Mouse (Mus musculus) forebrain, embryonic 14.5 days (tissue): ENCODE measurements around the gene Etl4. TPM values are rescaled to one million over a fixed set of nuclear protein-coding genes. Genes with fewer than 3 reads are reported as not detected.
"Not testable (repeated sequence)": the region's sequence is repeated elsewhere in the genome, so short reads cannot be mapped to it uniquely, and the experiment has no call there.

Experiments
- ATAC-seq: fragments of 200-750 bp; cut with Nextera tagmentation; 2 replicates; pipeline ENCODE4 v1.8.0; 2017; ENCODE audit warnings: mild to moderate bottlenecking, moderate library complexity
- DNase-seq: peaks from one replicate; pipeline ENCODE4 v3.0.0-alpha.2; 2015; ENCODE audit warnings: low spot score
- H3K27ac ChIP-seq: fragments of 300-500 bp; sonication (generic); 2 replicates; pipeline ENCODE4 v1.5.1; 2014; ENCODE audit warnings: low read depth, mild to moderate bottlenecking, control low read depth, low read length, moderate library complexity
- H3K27me3 ChIP-seq: fragments of 300-500 bp; sonication (generic); replicated peaks from 2 replicates; pipeline ENCODE4 v1.6.1; 2014; ENCODE audit warnings: low read length, control low read depth, mixed read lengths; ENCODE audit not compliant: control insufficient read depth, insufficient read depth
- H3K36me3 ChIP-seq: fragments of 300-500 bp; sonication (generic); 2 replicates; pipeline ENCODE4 v1.6.1; 2014; ENCODE audit warnings: low read length, control low read depth; ENCODE audit not compliant: control insufficient read depth, insufficient read depth
- H3K4me1 ChIP-seq: fragments of 300-500 bp; sonication (generic); 2 replicates; pipeline ENCODE4 v1.6.1; 2014; ENCODE audit warnings: antibody characterized with exemption, low read length, control low read depth; ENCODE audit not compliant: control insufficient read depth, insufficient read depth
- H3K4me2 ChIP-seq: fragments of 300-500 bp; sonication (generic); 2 replicates; pipeline ENCODE4 v1.6.1; 2014; ENCODE audit warnings: mild to moderate bottlenecking, control low read depth, low read length
- H3K4me3 ChIP-seq: fragments of 300-500 bp; sonication (generic); 2 replicates; pipeline ENCODE4 v1.5.1; 2014; ENCODE audit warnings: low read depth, low read length, control low read depth
- H3K9ac ChIP-seq: fragments of 300-500 bp; sonication (generic); 2 replicates; pipeline ENCODE4 v1.6.1; 2014; ENCODE audit warnings: mild to moderate bottlenecking, low read length, control low read depth, moderate library complexity
- H3K9me3 ChIP-seq: fragments of 300-500 bp; sonication (generic); replicated peaks from 2 replicates; pipeline ENCODE4 v1.6.1; 2016; ENCODE audit warnings: low read length, control low read depth, mixed read lengths; ENCODE audit not compliant: control insufficient read depth
- WGBS: fragments of 180-500 bp; shearing (Covaris S2); extraction: QIAGEN DNeasy Blood & Tissue Kit; methylation state at CpG from one replicate; pipeline ENCODE4 v1.1.7; 2014; 5-methylcytosine and 5-hydroxymethylcytosine counted together
- polyA plus RNA-seq: library from polyadenylated mRNA; unstranded; fragments of >200 nt; fragmentation: Nextera tagmentation; extraction: Ambion mirVana; gene quantifications from 2 replicates; pipeline ENCODE4 v1.2.1, GENCODE M21; 2014

Gene Etl4
- polyA plus RNA-seq, 1 experiment from 2014 or later, result 14.7 TPM

DNA sequence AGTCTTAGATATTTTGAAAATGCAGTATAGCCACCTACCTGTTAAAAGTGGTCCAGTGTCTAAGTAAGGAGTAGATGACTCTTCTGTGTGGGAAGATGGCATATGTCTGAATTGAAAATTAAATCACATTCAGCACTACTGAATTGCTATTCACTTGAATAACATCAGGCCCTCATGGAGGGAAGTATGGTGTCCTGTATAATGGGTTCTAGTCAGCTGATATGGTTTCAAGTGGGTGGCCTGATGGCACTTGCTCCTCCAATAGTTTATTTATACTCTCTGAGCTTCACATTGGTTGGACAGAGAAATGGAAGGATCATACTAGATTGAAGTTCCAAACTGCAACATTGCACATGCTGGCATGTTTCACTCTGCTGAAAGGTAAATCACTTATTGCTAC, 202.1 kb downstream of the Etl4 start:
- Histone ChIP-seq H3K36me3 (no peaks in the 10 kb centered on the region), H3K9ac (no peak overlapping the region), H3K4me1 (no peaks in the 10 kb centered on the region), H3K27ac (no peak overlapping the region), H3K4me2 (no peak overlapping the region), H3K4me3 (no peak overlapping the region), H3K27me3 (no peaks in the 10 kb centered on the region), H3K9me3 (no peaks in the 10 kb centered on the region)
- DNase-seq (no peak), ATAC-seq (no peak)

DNA sequence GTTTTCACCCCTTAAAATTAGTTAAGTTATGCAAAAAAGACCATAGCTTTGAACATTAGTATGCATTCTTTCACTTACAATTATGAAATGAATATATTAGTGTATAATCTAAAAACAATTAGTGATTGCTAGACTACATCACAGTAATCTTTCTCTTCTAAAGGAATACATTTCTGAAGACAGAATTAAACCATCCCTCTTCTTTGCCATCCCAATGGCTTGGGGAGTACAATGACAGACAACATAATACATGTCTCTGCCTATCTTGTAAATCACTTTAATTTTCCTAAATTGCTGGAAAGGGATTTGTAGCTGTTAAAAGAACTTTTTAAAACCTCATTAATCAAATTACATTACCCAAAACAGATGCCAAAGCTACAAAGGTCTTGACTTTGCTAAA, 216.3 kb downstream of the Etl4 start:
- no peaks in the 10 kb centered on the region for H3K4me1 ChIP-seq
- H3K36me3 ChIP-seq, result no peaks in the 10 kb centered on the region
- H3K9me3 ChIP-seq, result no peaks in the 10 kb centered on the region
- DNase-seq (no peak), ATAC-seq (no peak)
- H3K27me3 ChIP-seq, result no peaks in the 10 kb centered on the region
- no peak overlapping the region for H3K4me2 ChIP-seq
- no peak overlapping the region for H3K4me3 ChIP-seq
- H3K9ac ChIP-seq, result no peak overlapping the region
- no peak overlapping the region for H3K27ac ChIP-seq

DNA sequence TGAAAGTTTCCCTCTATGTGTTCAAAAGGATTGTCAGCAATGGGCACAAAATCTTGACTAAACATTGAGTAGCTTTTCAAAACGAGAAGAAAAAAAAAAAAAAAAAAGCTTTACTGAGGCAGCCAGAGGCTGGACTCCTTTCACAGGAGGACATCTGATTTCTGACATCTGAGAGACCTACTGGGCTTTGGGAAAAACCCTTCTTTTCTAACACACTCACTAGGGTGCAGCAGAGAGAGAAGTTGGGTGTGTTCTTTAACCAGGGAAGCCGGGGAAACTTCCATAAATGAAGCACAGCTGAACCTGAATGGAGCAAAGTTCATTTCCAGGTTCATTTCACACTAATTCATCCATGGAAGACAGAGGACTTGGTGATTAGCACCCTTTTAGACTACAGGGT, 222.2 kb downstream of the Etl4 start:
- H3K9ac ChIP-seq, result no peak overlapping the region
- no peak overlapping the region for H3K4me2 ChIP-seq
- no peak overlapping the region for H3K4me3 ChIP-seq
- H3K27ac ChIP-seq, result no peak overlapping the region
- H3K9me3 ChIP-seq, result no peaks in the 10 kb centered on the region
- H3K36me3 ChIP-seq, result no peaks in the 10 kb centered on the region
- WGBS, result 21% methylated on average over 2 of the region's 2 CpGs
- ATAC-seq (no peak), DNase-seq (no peak)
- no peaks in the 10 kb centered on the region for H3K4me1 ChIP-seq
- no peaks in the 10 kb centered on the region for H3K27me3 ChIP-seq

- H3K9me3 ChIP-seq, result no peaks in the 10 kb centered on the region
- H3K4me1 ChIP-seq, result no peaks in the 10 kb centered on the region
- H3K27me3 ChIP-seq, result no peaks in the 10 kb centered on the region
- H3K27ac ChIP-seq, result no peak overlapping the region
- WGBS, result 84% methylated on average over 1 of the region's 1 CpGs
- no peak for ATAC-seq
- H3K4me3 ChIP-seq, result no peak overlapping the region
- no peaks in the 10 kb centered on the region for H3K36me3 ChIP-seq
- no peak overlapping the region for H3K9ac ChIP-seq
- no peak overlapping the region for H3K4me2 ChIP-seq
- DNase-seq, result no peak
Observed at GRCm38 (mm10) chr2:20138426-20138825, 228.8 kb downstream of the Etl4 start.

DNA sequence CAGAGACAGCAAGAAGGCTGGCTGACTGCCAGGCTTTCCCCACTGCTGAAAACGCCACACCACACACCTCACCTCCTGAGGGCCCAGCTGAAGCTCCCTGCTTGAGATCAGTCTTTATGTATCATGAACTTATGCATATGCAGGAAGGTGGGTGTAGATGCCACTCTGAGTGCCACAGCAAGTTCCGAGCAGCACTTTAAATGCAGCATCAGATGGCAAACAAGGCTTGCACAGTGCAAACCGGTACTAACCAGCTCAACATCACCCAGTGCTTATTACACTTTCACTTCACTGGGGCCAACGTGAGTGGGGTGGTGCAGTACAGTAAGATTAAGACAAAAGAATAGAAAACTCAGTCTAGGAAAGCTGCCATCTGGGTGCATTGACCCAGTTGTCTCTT, 235.8 kb downstream of the Etl4 start:
- Histone ChIP-seq H3K4me2 (no peak overlapping the region), H3K9ac (no peak overlapping the region), H3K27ac (no peak overlapping the region), H3K36me3 (no peaks in the 10 kb centered on the region), H3K4me3 (no peak overlapping the region), H3K9me3 (no peaks in the 10 kb centered on the region), H3K4me1 (no peaks in the 10 kb centered on the region), H3K27me3 (no peaks in the 10 kb centered on the region)
- 57% methylated on average over 4 of the region's 4 CpGs for WGBS
- no peak for DNase-seq
- no peak for ATAC-seq

GRCm38 (mm10) chr2:20167073-20167472, 257.5 kb downstream of the Etl4 start:
- Histone ChIP-seq H3K27me3 (no peaks in the 10 kb centered on the region), H3K27ac (no peak overlapping the region), H3K36me3 (no peaks in the 10 kb centered on the region), H3K9ac (no peak overlapping the region), H3K4me1 (no peaks in the 10 kb centered on the region), H3K4me3 (no peak overlapping the region), H3K4me2 (no peak overlapping the region), H3K9me3 (no peaks in the 10 kb centered on the region)
- DNase-seq (peak; percentile 37), ATAC-seq (peak; percentile 26; the same call in 1 of the 2 replicates)
- 48% methylated on average over 1 of the region's 1 CpGs for WGBS

- ATAC-seq (peak; percentile 32; the same call in 1 of the 2 replicates), DNase-seq (peak; percentile 69)
- H3K4me1 ChIP-seq, result no peaks in the 10 kb centered on the region
- WGBS, result 49% methylated on average over 5 of the region's 5 CpGs
- no peaks in the 10 kb centered on the region for H3K27me3 ChIP-seq
- no peaks in the 10 kb centered on the region for H3K36me3 ChIP-seq
- no peaks in the 10 kb centered on the region for H3K9me3 ChIP-seq
- no peak overlapping the region for H3K4me3 ChIP-seq
- H3K27ac ChIP-seq, result no peak overlapping the region
- no peak overlapping the region for H3K4me2 ChIP-seq
- H3K9ac ChIP-seq, result no peak overlapping the region
Observed at GRCm38 (mm10) chr2:20167566-20167965, 258.0 kb downstream of the Etl4 start.

- no peaks in the 10 kb centered on the region for H3K36me3 ChIP-seq
- H3K4me1 ChIP-seq, result no peaks in the 10 kb centered on the region
- WGBS, result 88% methylated on average over 4 of the region's 4 CpGs
- H3K4me2 ChIP-seq, result no peak overlapping the region
- H3K27me3 ChIP-seq, result no peaks in the 10 kb centered on the region
- ATAC-seq (no peak), DNase-seq (no peak)
- no peak overlapping the region for H3K9ac ChIP-seq
- no peak overlapping the region for H3K27ac ChIP-seq
- H3K4me3 ChIP-seq, result no peak overlapping the region
- no peaks in the 10 kb centered on the region for H3K9me3 ChIP-seq
Observed at GRCm38 (mm10) chr2:20168156-20168555, 258.6 kb downstream of the Etl4 start.

DNA sequence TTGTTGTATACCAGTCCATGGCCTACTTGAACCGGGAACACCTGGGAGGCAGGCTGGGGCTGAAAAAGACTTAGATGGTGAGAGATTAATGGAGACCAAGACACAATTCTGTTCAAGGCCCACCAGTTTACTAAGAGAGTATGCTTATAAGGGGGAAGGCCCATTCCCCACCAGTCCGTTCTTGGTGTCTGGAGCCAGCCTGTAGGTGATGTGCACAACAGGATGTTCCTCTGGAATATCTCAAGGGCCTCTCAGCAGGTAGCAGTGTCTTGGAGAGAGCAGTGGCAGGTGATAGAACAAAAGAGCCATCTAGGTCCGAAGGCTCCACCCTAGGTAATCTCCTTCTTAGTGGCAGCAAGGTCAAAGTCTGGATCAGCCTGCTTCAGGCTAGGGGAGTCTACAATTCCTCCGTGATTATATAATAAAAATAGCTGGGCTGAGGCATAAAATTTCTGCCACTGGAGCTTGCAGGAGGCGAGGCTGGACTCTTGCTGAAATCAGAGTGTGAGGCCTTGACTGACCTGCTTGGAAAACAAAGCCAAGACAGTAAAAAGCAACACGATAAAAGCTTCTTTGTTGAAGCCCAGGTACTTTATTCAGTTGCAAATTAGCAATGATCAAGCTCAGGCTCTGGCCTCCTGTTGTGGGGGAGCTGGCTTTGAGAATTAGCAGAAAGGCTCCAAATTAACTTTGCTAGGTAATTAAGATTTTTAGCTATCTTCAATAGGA, 267.0 kb downstream of the Etl4 start:
- ATAC-seq, H3K27ac ChIP-seq, H3K9me3 ChIP-seq, H3K4me1 ChIP-seq, H3K9ac ChIP-seq, H3K4me2 ChIP-seq, H3K4me3 ChIP-seq, DNase-seq, H3K36me3 ChIP-seq, H3K27me3 ChIP-seq: not testable (repeated sequence)
- 78% methylated on average over 6 of the region's 6 CpGs for WGBS
